ENCODE assay signal across 30 mouse cellular contexts in the genomic region with DNA sequence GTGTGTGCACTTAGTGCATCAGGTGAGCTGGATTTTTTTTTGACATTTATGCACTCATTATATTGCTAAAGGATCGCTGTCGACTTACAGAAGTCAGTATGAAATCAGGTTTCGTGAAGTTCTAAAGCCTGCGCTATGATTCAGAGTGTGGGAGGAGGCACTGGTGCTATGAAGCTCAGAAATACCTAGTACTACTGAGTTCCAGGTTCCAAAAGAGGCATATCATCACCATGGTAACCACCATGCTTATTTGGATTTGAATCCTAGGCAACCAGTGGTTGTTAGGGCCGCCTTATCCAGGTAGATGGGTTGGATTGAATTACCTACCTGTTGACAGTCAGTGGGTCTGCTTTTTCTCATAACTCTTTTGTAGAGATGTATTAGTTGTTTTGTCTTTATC. TPM values are rescaled to one million over a fixed set of nuclear protein-coding genes. Genes with fewer than 3 reads are reported as not detected.
DNase-seq lines count a peak whose midpoint lies in the region; ATAC-seq lines count a peak whose summit lies in the region.
"Had no signal": no experiment of that assay in that cellular context is flagged by ENCODE, and none has a peak within 500 bp of the region (broad histone marks: within the 10 kb centered on the region; RNA-seq: fewer than 3 reads in every experiment).

No protein-coding gene starts in this region.

- no peaks in the 10 kb centered on the region for H3K27me3 ChIP-seq in embryonic facial prominence, embryonic 11.5 days (ENCODE audit: control insufficient read depth, insufficient read depth, low read length)
- H3K27me3 ChIP-seq in embryonic facial prominence, embryonic 10.5 days (replicated peaks; ENCODE audit: low read depth, poor library complexity, severe bottlenecking): no peaks in the 10 kb centered on the region
- H3K27me3 ChIP-seq: embryonic facial prominence, embryonic 13.5 days; forebrain, embryonic 12.5 days; heart, embryonic 13.5 days; liver, embryonic 15.5 days; lung, embryonic 15.5 days; megakaryocyte, embryonic 14.5 days; midbrain, embryonic 15.5 days had no signal

- peak; percentile 4 for DNase-seq in embryonic facial prominence, embryonic 11.5 days (ENCODE audit: low spot score)
- DNase-seq in embryonic facial prominence, embryonic 10.5 days (ENCODE audit: low spot score): no peak
- DNase-seq in layer of hippocampus, adult 8-10 months (ENCODE audit: low spot score in 2 of 2): peak; percentile 33 to 58
- DNase-seq in layer of hippocampus, postnatal 10 days (ENCODE audit: low spot score in 2 of 2): no peak
- DNase-seq in right cerebral cortex, postnatal 10 days (ENCODE audit: low spot score in 2 of 2): peak; percentile 42 to 68
- no peak for DNase-seq in right cerebral cortex, postnatal 4 days
- DNase-seq in telencephalon, adult 2 months (ENCODE audit: low read depth, low spot score): peak; percentile 93
- DNase-seq: cerebellum, adult 18-20 months; cerebellum, postnatal 14 days; gastrocnemius, postnatal 25 days; heart, adult 18-20 months; heart, postnatal 14 days; kidney, postnatal 36 days; liver; lung, postnatal 36 days; thymus, adult 18-20 months; thymus, postnatal 36 days had no signal

- no peak for ATAC-seq in embryonic facial prominence, embryonic 11.5 days (replicated peaks; ENCODE audit: insufficient number of reproducible peaks, low FRiP score, low TSS enrichment, low read depth)
- ATAC-seq in CD4-positive, CD25-positive, alpha-beta regulatory T cell, adult 4 months: no peak
- ATAC-seq: hindbrain, postnatal 0 days; intestine, postnatal 0 days; midbrain, embryonic 15.5 days had no signal

- H3K9ac ChIP-seq in embryonic facial prominence, embryonic 11.5 days (replicated peaks; ENCODE audit: low read length): no peak overlapping the region
- H3K9ac ChIP-seq: embryonic facial prominence, embryonic 13.5 days; forebrain, embryonic 12.5 days; heart, embryonic 13.5 days; liver, embryonic 15.5 days; lung, embryonic 15.5 days; midbrain, embryonic 15.5 days had no signal

- no peak overlapping the region for H3K4me2 ChIP-seq in embryonic facial prominence, embryonic 11.5 days (ENCODE audit: low read depth, low read length)
- H3K4me2 ChIP-seq: embryonic facial prominence, embryonic 13.5 days; forebrain, embryonic 12.5 days; heart, embryonic 13.5 days; liver, embryonic 15.5 days; lung, embryonic 15.5 days; midbrain, embryonic 15.5 days had no signal

- no peaks in the 10 kb centered on the region for H3K36me3 ChIP-seq in embryonic facial prominence, embryonic 11.5 days (replicated peaks; ENCODE audit: control insufficient read depth, insufficient read depth, low read depth, low read length)
- H3K36me3 ChIP-seq in embryonic facial prominence, embryonic 10.5 days (replicated peaks): no peaks in the 10 kb centered on the region
- H3K36me3 ChIP-seq: embryonic facial prominence, embryonic 13.5 days; forebrain, embryonic 12.5 days; heart, embryonic 13.5 days; limb, embryonic 10.5 days; liver, embryonic 15.5 days; lung, embryonic 15.5 days; midbrain, embryonic 15.5 days had no signal

- no peaks in the 10 kb centered on the region for H3K9me3 ChIP-seq in embryonic facial prominence, embryonic 11.5 days (replicated peaks; ENCODE audit: control insufficient read depth, low read length)
- no peaks in the 10 kb centered on the region for H3K9me3 ChIP-seq in embryonic facial prominence, embryonic 10.5 days
- H3K9me3 ChIP-seq: embryonic facial prominence, embryonic 13.5 days; forebrain, embryonic 12.5 days; limb, embryonic 10.5 days; liver, embryonic 15.5 days; lung, embryonic 15.5 days; midbrain, embryonic 15.5 days had no signal

- no peak overlapping the region for H3K4me3 ChIP-seq in embryonic facial prominence, embryonic 11.5 days (ENCODE audit: low read depth, low read length)
- no peak overlapping the region for H3K4me3 ChIP-seq in embryonic facial prominence, embryonic 10.5 days
- H3K4me3 ChIP-seq: embryonic facial prominence, embryonic 13.5 days; erythroblast, embryonic 14.5 days; forebrain, embryonic 12.5 days; heart, embryonic 13.5 days; limb, embryonic 10.5 days; liver, embryonic 15.5 days; lung, embryonic 15.5 days; megakaryocyte, embryonic 14.5 days; midbrain, embryonic 15.5 days; myocyte had no signal

- no peaks in the 10 kb centered on the region for H3K4me1 ChIP-seq in embryonic facial prominence, embryonic 11.5 days (ENCODE audit: control insufficient read depth, insufficient read depth, low read length)
- no peaks in the 10 kb centered on the region for H3K4me1 ChIP-seq in embryonic facial prominence, embryonic 10.5 days
- H3K4me1 ChIP-seq: embryonic facial prominence, embryonic 13.5 days; forebrain, embryonic 12.5 days; heart, embryonic 13.5 days; limb, embryonic 10.5 days; liver, embryonic 15.5 days; lung, embryonic 15.5 days; midbrain, embryonic 15.5 days had no signal

- WGBS in embryonic facial prominence, embryonic 11.5 days: 92% methylated on average over 5 of the region's 5 CpGs
- WGBS in embryonic facial prominence, embryonic 10.5 days: 90% methylated on average over 5 of the region's 5 CpGs

- H3K27ac ChIP-seq in embryonic facial prominence, embryonic 11.5 days (replicated peaks; ENCODE audit: low read depth, low read length): no peak overlapping the region
- no peak overlapping the region for H3K27ac ChIP-seq in embryonic facial prominence, embryonic 10.5 days (replicated peaks)
- H3K27ac ChIP-seq: embryonic facial prominence, embryonic 13.5 days; forebrain, embryonic 12.5 days; heart, embryonic 13.5 days; hindbrain, postnatal 0 days; limb, embryonic 10.5 days; liver, embryonic 15.5 days; lung, embryonic 15.5 days; midbrain, embryonic 15.5 days had no signal

RNA-seq across cellular contexts. Expression of a gene that starts 8.9 kb away (rescaled TPM):
- 9.2 and 9.6 TPM in 2 replicates for polyA plus RNA-seq in embryonic facial prominence, embryonic 11.5 days (2014; fragmentation: Nextera tagmentation; extraction: Ambion mirVana)
- 7.6 and 8.5 TPM in 2 replicates for polyA plus RNA-seq in embryonic facial prominence, embryonic 10.5 days (2016; fragmentation: Nextera tagmentation; extraction: Ambion mirVana)
- 10 to 100 TPM; 49.3 to 71.1 (median 61.7) TPM for total RNA-seq in layer of hippocampus, adult 8-10 months (2022)
- 10 to 100 TPM; 19.1 to 20.6 TPM for total RNA-seq in layer of hippocampus, postnatal 10 days (2021)
- 10 to 100 TPM; 13.9 to 19.5 TPM for polyA plus RNA-seq in CD4-positive, CD25-positive, alpha-beta regulatory T cell, adult 4 months (2017; shearing (Covaris generic))

Comparison
In these comparisons a context has a peak if more than half of its experiments do, and no peak if none do; other contexts are left out.
1. DNase-seq: peak in embryonic facial prominence, embryonic 11.5 days (single experiment), layer of hippocampus, adult 8-10 months (2 of 2), right cerebral cortex, postnatal 10 days (2 of 2) and telencephalon, adult 2 months (single experiment); none in embryonic facial prominence, embryonic 10.5 days (single experiment), layer of hippocampus, postnatal 10 days (0 of 2) and right cerebral cortex, postnatal 4 days (single experiment).